Mouse (Mus musculus) embryonic stem cell, embryonic (primary cell): ENCODE data around the gene Itga2.

Experiments used
- CTCF ChIA-PET, 4 experiments: fragments of 300-600 bp in 2 of 4; fragments of 350-600 bp in 2 of 4; sonication (Branson Sonifier 250); formaldehyde crosslinking; loops; one replicate each; lab custom pipeline; 2022; ENCODE audit warnings: inconsistent platforms in 2 of 4; lab: Charles Lee
- POLR2A ChIA-PET, 4 experiments: fragments of 300-600 bp in 2 of 4; fragments of 350-600 bp in 2 of 4; sonication (Branson Sonifier 250); formaldehyde crosslinking; loops; one replicate each; lab custom pipeline; 2022; ENCODE audit warnings: antibody characterized with exemption in 4 of 4, inconsistent platforms in 1 of 4; lab: Charles Lee

Gene Itga2

DNA sequence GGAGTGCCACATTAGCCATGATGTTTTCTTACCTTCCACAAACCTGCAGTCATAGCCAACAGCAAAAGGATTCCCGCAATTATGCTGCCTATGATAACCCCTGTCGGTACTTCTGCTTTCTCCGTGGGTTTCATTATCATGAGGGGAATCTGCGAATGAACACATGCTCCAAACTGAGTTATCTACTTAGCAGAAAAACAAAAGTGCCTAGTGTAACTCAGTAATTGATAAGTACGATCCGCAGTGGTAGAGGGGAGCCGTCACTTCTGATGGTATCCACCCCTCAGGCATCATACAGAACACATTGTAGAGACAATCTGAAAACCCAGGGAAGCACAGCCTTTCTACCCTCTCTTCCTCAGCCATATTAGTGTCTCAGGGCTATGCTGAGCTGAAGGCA is 94.8 kb downstream of the Itga2 start:
- ChIA-PET POLR2A (no interaction called here), CTCF (interaction anchor here in 1 of 4 experiments (0.7 kb wide), 1 partner anchor 14 kb away, joined by 5 read pairs; no protein-coding TSS in a partner anchor)

DNA sequence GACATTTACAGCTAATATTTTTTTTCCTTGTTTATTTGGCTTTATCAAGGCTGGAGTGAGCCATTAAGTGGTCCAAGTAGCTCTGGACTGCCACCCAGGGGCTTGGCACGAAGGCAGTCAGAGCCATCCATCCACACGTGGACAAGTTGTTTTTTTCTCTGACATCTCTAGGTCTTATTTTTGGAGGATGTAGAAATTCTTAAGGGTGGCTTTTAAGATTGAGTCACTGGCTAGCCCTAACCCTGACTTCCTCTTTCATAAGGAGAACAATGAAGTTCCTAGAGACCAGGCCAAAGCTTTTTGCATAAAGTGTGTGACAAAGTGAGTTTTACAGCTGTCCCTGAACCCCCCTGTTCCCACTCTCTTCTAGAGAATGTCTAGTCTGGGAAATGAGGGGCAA is 97.3 kb downstream of the Itga2 start:
- POLR2A ChIA-PET, result no interaction called here
- CTCF ChIA-PET, result interaction anchor here in 1 of 4 experiments (0.6 kb wide), 1 partner anchor 1063 kb away, joined by 3 read pairs; no protein-coding TSS in a partner anchor

- POLR2A ChIA-PET, result no interaction called here
- CTCF ChIA-PET, result no interaction called here
These were observed 98.5 kb downstream of the Itga2 start for GRCm38 (mm10) chr13:114833351-114833750.

- CTCF ChIA-PET, result no interaction called here
- POLR2A ChIA-PET, result no interaction called here
These were observed 99.1 kb downstream of the Itga2 start for GRCm38 (mm10) chr13:114832761-114833160.

DNA sequence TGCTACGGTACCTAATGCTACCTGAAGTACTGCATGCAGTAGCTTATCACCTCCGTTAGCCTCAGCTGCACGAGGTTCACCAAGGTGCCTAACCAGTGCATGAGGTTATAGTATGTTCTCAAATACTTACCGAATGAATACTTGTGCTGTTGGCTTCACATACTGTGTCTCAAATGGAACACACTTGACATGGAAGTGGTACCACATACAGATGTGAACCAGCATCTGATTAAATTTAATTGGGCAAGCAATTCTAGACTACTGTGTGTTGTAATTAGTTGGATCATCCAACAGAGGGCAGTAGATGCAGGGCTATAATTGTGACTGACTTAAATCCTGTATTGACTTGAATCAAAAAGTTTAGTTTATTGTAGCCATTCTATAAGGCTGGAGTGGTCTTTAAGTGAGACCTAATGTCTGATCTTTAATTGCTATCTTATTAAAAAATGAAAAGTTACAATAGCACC is 100.5 kb downstream of the Itga2 start:
- ChIA-PET CTCF (interaction anchor here in 2 of 4 experiments (0.5 to 1.2 kb wide), 5 partner anchors 15 to 739 kb away, joined by 3 to 7 read pairs (median 4); no protein-coding TSS in a partner anchor), POLR2A (no interaction called here)

DNA sequence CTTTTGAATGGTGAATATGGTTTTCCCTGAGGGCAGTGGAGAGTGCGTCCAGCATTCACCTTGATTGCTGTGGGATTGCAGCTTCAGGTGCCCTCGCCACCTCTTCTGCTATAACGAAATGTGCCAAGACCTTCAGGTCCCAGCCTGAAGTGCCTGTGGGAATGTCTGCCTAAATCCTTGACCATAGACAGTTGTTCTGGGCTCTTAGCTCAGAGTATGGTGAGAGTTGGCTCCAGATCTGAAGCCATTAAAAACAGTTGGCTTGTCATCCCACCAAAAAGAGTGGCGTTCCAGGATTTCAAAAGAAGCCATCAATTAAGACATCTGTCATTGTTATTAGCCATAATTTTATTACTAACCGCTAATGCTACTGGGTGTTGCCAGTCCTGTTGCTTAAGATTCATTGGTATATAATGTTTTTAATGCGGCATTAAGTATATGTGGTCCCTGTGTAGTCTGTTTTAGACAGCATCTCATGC is 106.5 kb downstream of the Itga2 start:
- POLR2A ChIA-PET, result no interaction called here
- CTCF ChIA-PET, result no interaction called here

- CTCF ChIA-PET, result no interaction called here
- POLR2A ChIA-PET, result no interaction called here
These were observed 109.0 kb downstream of the Itga2 start for GRCm38 (mm10) chr13:114822871-114823270.

GRCm38 (mm10) chr13:114818513-114818912 is 113.4 kb downstream of the Itga2 start:
- CTCF ChIA-PET, result no interaction called here
- POLR2A ChIA-PET, result no interaction called here

DNA sequence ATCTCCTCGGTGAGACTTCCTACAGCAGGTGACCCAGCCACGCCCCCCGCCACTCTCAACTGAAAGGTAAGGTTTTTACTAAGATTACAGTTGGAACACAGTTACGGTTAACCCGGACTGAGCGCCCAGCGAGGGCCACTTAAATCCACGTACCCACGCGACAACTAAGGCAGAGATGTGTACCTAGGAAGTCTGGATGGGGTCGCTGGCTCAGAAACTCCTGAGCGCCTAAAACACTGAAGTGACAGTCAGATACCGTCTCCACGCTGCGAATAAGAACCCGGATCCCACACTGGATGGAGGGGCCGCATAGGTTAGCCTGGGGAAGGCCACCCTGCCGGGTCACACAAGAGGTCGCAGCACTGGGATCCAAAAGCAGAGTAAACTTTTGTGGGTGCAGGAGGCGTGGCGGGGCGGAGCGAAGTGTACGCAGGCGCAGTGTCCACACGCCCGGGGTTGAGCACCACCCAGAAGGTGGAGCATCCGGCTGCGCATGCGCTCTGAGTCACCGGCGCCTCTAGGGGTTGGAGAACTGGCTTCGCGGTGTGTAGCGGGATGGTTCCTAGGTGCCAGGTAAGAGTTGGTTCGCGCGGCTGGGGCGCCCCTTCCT is 114.0 kb downstream of the Itga2 start, which contains the start of gene Mocs2:
Gene Mocs2, plus strand, starts transcription at position 486 of the 610 bp plus-strand sequence.
- CTCF ChIA-PET, result no interaction called here

GRCm38 (mm10) chr13:114809624-114810210 is 122.2 kb downstream of the Itga2 start:
- ChIA-PET CTCF (no interaction called here), POLR2A (interaction anchor here in 1 of 4 experiments (0.7 kb wide), 1 partner anchor 146 kb away, joined by 3 read pairs; no protein-coding TSS in a partner anchor)

More for the DNA sequence above, 114.0 kb downstream of the Itga2 start, which contains the start of gene Mocs2:
- POLR2A ChIA-PET, result no interaction called here

- ChIA-PET POLR2A (interaction anchor here in 1 of 4 experiments (0.6 kb wide), 1 partner anchor 139 kb away, joined by 4 read pairs; no protein-coding TSS in a partner anchor), CTCF (interaction anchor here in 1 of 4 experiments (0.7 kb wide), 1 partner anchor 28 kb away, joined by 3 read pairs; no protein-coding TSS in a partner anchor)
These were observed 128.9 kb downstream of the Itga2 start for GRCm38 (mm10) chr13:114802971-114803370.

DNA sequence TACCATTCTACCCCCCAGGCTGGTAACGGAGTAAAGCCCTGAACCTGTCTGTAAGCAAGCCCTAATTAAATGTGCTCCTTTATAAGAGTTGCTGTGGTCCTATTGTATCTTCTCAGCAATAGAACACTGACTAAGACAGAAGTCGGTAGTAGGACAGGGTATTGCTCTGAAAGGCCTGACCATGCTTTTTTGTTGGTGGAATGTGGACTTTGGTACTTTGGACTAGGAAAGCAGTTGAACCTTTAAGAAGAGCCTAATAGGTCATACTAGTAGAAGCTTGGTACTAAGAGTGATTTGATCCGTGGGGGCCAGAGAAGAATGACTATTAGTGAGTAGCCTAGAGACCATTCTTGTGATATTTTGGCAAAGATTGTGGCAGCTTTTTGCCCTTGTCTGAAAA is 130.0 kb downstream of the Itga2 start:
- POLR2A ChIA-PET, result no interaction called here

GRCm38 (mm10) chr13:114793250-114794030 is 138.5 kb downstream of the Itga2 start:
- CTCF ChIA-PET, result no interaction called here
- POLR2A ChIA-PET, result no interaction called here

More for the DNA sequence above, 130.0 kb downstream of the Itga2 start:
- CTCF ChIA-PET, result interaction anchor here in 1 of 4 experiments (0.6 kb wide), 1 partner anchor 179 kb away, joined by 3 read pairs; no protein-coding TSS in a partner anchor

- ChIA-PET POLR2A (interaction anchor here in 1 of 4 experiments (0.5 kb wide), 1 partner anchor 313 kb away, joined by 3 read pairs; no protein-coding TSS in a partner anchor), CTCF (interaction anchor here in 2 of 4 experiments (0.6 kb wide), 2 partner anchors 230 to 912 kb away, joined by 3 to 5 read pairs; no protein-coding TSS in a partner anchor)
These were observed 140.4 kb downstream of the Itga2 start for GRCm38 (mm10) chr13:114791511-114791910.
